Mouse (Mus musculus): ENCODE results near the gene Gm36176. TPM values are rescaled to one million over a fixed set of nuclear protein-coding genes. Genes with fewer than 3 reads are reported as not detected.

Gene Gm36176
- polyA plus RNA-seq (2015; fragmentation: Nextera tagmentation; extraction: Ambion mirVana) = not detected in 2 replicates

GRCm38 (mm10) chr10:77846503-77846902 is at the start of gene Gm36176:
Gene Gm36176, plus strand, starts transcription at chr10:77846803.

GRCm38 (mm10) chr10:77798921-77799508 is 47.6 kb upstream of the Gm36176 start, which contains the start of gene Gm19668:
Gene Gm19668, minus strand, starts transcription at chr10:77799133.

GRCm38 (mm10) chr10:77811743-77812142 is 34.9 kb upstream of the Gm36176 start, which contains the start of gene Gm9507:
Gene Gm9507, minus strand, starts transcription at chr10:77811843.

GRCm38 (mm10) chr10:77814382-77814781 is 32.2 kb upstream of the Gm36176 start, which contains the start of gene Gm2696:
Gene Gm2696, plus strand, starts transcription at chr10:77814682.

GRCm38 (mm10) chr10:77826951-77827350 is 19.7 kb upstream of the Gm36176 start, which contains the start of gene Krtap10-4:
Gene Krtap10-4, minus strand, starts transcription at chr10:77827095.

GRCm38 (mm10) chr10:77835647-77836046 is 11.0 kb upstream of the Gm36176 start, which contains the start of gene Krtap10-10:
Gene Krtap10-10, plus strand, starts transcription at chr10:77835947.

GRCm38 (mm10) chr10:77852559-77852958 is 6.0 kb downstream of the Gm36176 start, which contains the start of gene Gm10318:
Gene Gm10318, plus strand, starts transcription at chr10:77852859.

GRCm38 (mm10) chr10:77861675-77862074 is 15.1 kb downstream of the Gm36176 start, which contains the start of gene Gm3285:
Gene Gm3285, plus strand, starts transcription at chr10:77861975.

Other genes with a start within 250 kb of the Gm36176 start
- 224 and 242 TPM in 2 replicates for gene Sumo3, start 240.7 kb upstream of the Gm36176 start, polyA plus RNA-seq (2015; fragmentation: Nextera tagmentation; extraction: Ambion mirVana)
- 14.8 and 15.0 TPM in 2 replicates for gene Gm49325, start 240.6 kb upstream of the Gm36176 start, polyA plus RNA-seq (2015; fragmentation: Nextera tagmentation; extraction: Ambion mirVana)
- 46.7 and 55.5 TPM in 2 replicates for gene Ube2g2, start 224.5 kb upstream of the Gm36176 start, polyA plus RNA-seq (2015; fragmentation: Nextera tagmentation; extraction: Ambion mirVana)
- 0.44 and 0.91 TPM in 2 replicates for gene Tspear, start 160.2 kb upstream of the Gm36176 start, polyA plus RNA-seq (2015; fragmentation: Nextera tagmentation; extraction: Ambion mirVana)
- gene Gm19402, start 156.0 kb upstream of the Gm36176 start, polyA plus RNA-seq (2015; fragmentation: Nextera tagmentation; extraction: Ambion mirVana) = not detected in 2 replicates
- gene Gm9508, start 149.6 kb upstream of the Gm36176 start, polyA plus RNA-seq (2015; fragmentation: Nextera tagmentation; extraction: Ambion mirVana) = not detected in 2 replicates
- gene Gm10272, start 140.2 kb upstream of the Gm36176 start, polyA plus RNA-seq (2015; fragmentation: Nextera tagmentation; extraction: Ambion mirVana) = not detected in 2 replicates
- not detected in 2 replicates for gene Gm10024, start 135.3 kb upstream of the Gm36176 start, polyA plus RNA-seq (2015; fragmentation: Nextera tagmentation; extraction: Ambion mirVana)
- not detected in 2 replicates for gene Gm10142, start 131.0 kb upstream of the Gm36176 start, polyA plus RNA-seq (2015; fragmentation: Nextera tagmentation; extraction: Ambion mirVana)
- not detected in 2 replicates for gene Krtap12-1, start 126.2 kb upstream of the Gm36176 start, polyA plus RNA-seq (2015; fragmentation: Nextera tagmentation; extraction: Ambion mirVana)
- not detected in 2 replicates for gene Gm10100, start 120.3 kb upstream of the Gm36176 start, polyA plus RNA-seq (2015; fragmentation: Nextera tagmentation; extraction: Ambion mirVana)
- not detected in 2 replicates for gene Gm18596, start 104.2 kb upstream of the Gm36176 start, polyA plus RNA-seq (2015; fragmentation: Nextera tagmentation; extraction: Ambion mirVana)
- not detected in 2 replicates for gene Gm9736, start 95.4 kb upstream of the Gm36176 start, polyA plus RNA-seq (2015; fragmentation: Nextera tagmentation; extraction: Ambion mirVana)
- not detected in 2 replicates for gene Gm3233, start 87.1 kb upstream of the Gm36176 start, polyA plus RNA-seq (2015; fragmentation: Nextera tagmentation; extraction: Ambion mirVana)
- gene Gm3238, start 75.5 kb upstream of the Gm36176 start, polyA plus RNA-seq (2015; fragmentation: Nextera tagmentation; extraction: Ambion mirVana) = not detected in 2 replicates
- not detected in 2 replicates for gene Gm7138, start 69.9 kb upstream of the Gm36176 start, polyA plus RNA-seq (2015; fragmentation: Nextera tagmentation; extraction: Ambion mirVana)
- gene Gm3250, start 64.3 kb upstream of the Gm36176 start, polyA plus RNA-seq (2015; fragmentation: Nextera tagmentation; extraction: Ambion mirVana) = not detected in 2 replicates
- not detected in 2 replicates for gene Gm7137, start 58.6 kb upstream of the Gm36176 start, polyA plus RNA-seq (2015; fragmentation: Nextera tagmentation; extraction: Ambion mirVana)
- gene Gm9639, start 51.7 kb upstream of the Gm36176 start, polyA plus RNA-seq (2015; fragmentation: Nextera tagmentation; extraction: Ambion mirVana) = not detected in 2 replicates
- gene Gm19668, start 47.7 kb upstream of the Gm36176 start, polyA plus RNA-seq (2015; fragmentation: Nextera tagmentation; extraction: Ambion mirVana) = not detected in 2 replicates
- not detected in 2 replicates for gene Gm9507, start 35.0 kb upstream of the Gm36176 start, polyA plus RNA-seq (2015; fragmentation: Nextera tagmentation; extraction: Ambion mirVana)
- not detected in 2 replicates for gene Gm2696, start 32.1 kb upstream of the Gm36176 start, polyA plus RNA-seq (2015; fragmentation: Nextera tagmentation; extraction: Ambion mirVana)
- gene Krtap10-4, start 19.7 kb upstream of the Gm36176 start, polyA plus RNA-seq (2015; fragmentation: Nextera tagmentation; extraction: Ambion mirVana) = not detected in 2 replicates
- gene Krtap10-10, start 10.9 kb upstream of the Gm36176 start, polyA plus RNA-seq (2015; fragmentation: Nextera tagmentation; extraction: Ambion mirVana) = not detected in 2 replicates
- not detected in 2 replicates for gene Gm10318, start 6.1 kb downstream of the Gm36176 start, polyA plus RNA-seq (2015; fragmentation: Nextera tagmentation; extraction: Ambion mirVana)
- not detected in 2 replicates for gene Gm3285, start 15.2 kb downstream of the Gm36176 start, polyA plus RNA-seq (2015; fragmentation: Nextera tagmentation; extraction: Ambion mirVana)
- 4.3 and 8.2 TPM in 2 replicates for gene Lrrc3, start 55.7 kb downstream of the Gm36176 start, polyA plus RNA-seq (2015; fragmentation: Nextera tagmentation; extraction: Ambion mirVana)
- 0.85 and 1.3 TPM in 2 replicates for gene Trpm2, start 123.8 kb downstream of the Gm36176 start, polyA plus RNA-seq (2015; fragmentation: Nextera tagmentation; extraction: Ambion mirVana)
- gene 1810043G02Rik, start 131.7 kb downstream of the Gm36176 start, polyA plus RNA-seq (2015; fragmentation: Nextera tagmentation; extraction: Ambion mirVana) = 28.7 and 30.4 TPM in 2 replicates
- gene Pfkl, start 163.3 kb downstream of the Gm36176 start, polyA plus RNA-seq (2015; fragmentation: Nextera tagmentation; extraction: Ambion mirVana) = 31.0 and 54.7 TPM in 2 replicates
- gene Dnmt3l, start 195.1 kb downstream of the Gm36176 start, polyA plus RNA-seq (2015; fragmentation: Nextera tagmentation; extraction: Ambion mirVana) = 6.2 and 10.3 TPM in 2 replicates
- gene Aire, start 196.8 kb downstream of the Gm36176 start, polyA plus RNA-seq (2015; fragmentation: Nextera tagmentation; extraction: Ambion mirVana) = 0.07 and 0.08 TPM in 2 replicates
- 4.5 and 5.5 TPM in 2 replicates for gene Icosl, start 222.5 kb downstream of the Gm36176 start, polyA plus RNA-seq (2015; fragmentation: Nextera tagmentation; extraction: Ambion mirVana)

Data from adrenal gland, postnatal 0 days (tissue).